Mouse (Mus musculus) kidney, adult 18-20 months (tissue): ENCODE measurements around the gene Riok1.

Source experiments
- DNase-seq: peaks from one replicate; pipeline ENCODE4 v3.0.0; 2021

Riok1 gene

DNA sequence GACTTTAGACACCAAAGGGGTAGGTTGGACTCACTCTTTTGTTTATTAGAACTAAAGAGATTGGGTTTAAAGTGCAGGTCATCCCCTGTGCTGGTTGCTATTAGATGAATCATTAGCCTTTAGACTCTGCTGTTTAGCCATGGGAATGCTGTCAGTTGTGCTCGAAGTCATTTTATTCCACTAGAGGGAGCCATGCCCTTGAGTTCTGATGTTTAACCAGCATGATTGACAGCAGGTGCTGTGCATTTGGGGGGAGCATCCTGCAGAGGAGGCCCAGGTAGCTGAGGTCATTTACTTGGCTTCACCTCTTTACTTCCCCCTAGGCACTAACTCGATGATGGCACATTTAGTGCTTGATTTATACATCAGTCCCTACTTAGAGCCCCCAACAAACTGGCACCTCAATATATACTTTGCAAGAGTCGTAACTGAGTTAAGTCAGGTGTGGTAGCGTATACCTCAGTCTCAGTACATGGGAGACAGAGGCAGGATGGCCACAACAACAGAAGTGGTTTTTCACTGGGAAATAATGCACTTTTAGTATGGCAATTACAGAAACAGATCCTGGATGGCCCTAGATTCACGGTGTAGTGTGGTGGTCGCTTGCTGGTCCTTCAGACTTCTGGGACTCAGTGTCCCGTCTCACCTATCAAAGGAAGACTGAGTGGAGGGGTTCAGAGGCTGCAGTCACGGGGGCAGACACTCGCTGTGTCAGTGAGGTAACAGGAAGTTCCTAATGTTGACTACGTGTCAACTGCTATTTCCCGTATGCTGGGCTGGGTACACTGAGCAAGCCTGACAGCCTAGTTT is 28.3 kb downstream of the Riok1 start:
- peak; percentile 46 for DNase-seq

DNA sequence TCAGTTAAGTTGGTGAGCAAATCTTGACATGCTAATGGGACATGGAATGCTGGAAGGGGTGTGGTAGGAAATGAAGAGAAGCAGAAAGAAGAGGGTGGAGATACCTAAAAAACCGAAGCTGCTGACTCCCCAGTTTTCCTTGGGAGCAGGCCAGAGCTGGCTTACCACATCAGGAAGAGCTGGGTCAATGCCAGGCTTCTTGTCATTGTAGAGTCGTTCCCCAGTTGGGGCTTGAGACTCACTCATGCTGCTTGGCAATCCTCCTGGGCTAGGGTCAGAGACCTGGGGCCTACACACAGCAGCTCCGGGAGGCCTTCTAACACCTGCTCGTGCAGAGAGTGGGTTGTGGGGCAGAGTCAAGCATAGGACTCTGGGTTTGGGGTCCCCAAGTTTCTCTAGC is 34.1 kb downstream of the Riok1 start:
- DNase-seq: no peak

DNA sequence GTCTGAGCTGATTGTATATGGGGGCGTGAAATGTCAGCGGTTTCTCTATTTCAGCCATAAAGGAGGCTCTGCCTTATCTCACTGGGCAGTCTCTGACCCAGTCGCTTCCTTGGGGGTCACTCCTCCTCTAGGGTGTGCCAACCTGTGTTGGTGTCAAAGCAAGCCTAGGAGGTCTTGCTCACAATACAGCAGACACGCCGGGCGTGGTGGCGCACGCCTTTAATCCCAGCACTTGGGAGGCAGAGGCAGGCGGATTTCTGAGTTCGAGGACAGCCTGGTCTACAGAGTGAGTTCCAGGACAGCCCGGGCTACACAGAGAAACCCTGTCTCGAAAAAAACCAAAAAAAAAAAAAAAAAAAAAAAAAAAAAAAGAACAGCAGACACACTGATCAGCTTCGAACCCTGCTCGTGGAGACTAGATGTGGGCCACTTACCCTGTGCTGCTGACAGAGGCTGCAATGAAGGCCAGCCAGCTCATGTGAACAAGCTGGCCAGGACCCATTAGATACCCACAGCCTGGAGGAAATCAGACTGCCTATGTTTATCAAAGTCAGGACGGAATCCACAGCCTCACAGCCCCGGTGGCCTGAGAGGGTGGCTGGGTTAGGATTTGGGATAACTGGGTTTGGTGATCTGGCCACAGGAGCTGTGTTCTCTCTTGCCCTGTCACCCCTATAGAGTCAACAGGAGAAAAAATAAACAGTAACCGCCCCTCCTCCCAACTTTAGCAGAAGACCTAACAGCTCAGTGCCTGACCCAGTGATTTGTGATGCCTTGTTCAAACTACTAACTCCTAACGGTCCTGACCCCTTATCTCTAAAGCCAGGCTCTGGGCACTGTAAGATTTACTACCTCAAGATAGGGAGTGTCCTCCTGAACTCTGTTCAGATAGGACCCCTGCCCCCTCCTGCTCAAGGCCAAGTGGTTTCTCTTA is 36.8 kb downstream of the Riok1 start:
- DNase-seq: no peak

DNA sequence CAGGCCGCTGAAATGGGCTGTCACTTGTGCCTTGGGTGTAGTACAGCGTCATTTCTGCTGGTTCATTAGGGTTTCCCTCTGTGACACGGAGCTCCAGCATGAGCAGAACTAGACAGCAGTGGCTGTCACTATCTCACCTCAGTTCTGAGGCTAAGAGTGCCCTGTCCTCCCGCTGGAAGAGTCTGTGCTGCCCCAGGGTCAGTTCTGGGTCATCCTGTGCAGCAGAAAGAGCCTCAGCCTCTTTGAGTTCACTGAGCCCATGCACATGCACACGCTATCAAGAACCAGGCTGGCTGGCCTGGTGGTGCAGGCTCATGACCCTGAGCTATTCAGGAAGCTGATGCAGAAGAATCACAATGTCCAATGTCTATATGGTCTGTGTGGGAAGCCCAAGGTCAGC is 37.6 kb downstream of the Riok1 start:
- no peak for DNase-seq

DNA sequence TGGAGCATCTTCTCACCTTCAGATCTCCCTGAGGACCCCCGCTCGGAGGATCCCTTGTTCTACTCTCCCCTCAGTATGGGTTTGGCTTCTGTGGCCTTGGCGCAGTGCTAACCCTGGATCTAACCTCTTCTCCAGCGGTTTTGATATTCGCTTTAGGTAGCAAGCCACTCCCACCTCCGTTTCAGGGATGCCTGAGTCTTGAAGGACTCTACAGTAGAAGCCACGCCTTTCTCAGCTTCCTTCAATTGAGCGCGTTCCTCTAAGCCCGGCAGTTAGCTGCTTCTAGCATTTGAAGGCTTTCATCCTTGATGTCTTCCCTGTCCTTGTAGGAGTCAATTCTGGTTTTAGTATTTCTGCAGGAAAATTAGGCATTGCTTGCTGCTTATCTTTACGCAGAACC is 40.3 kb downstream of the Riok1 start:
- no peak for DNase-seq

DNA sequence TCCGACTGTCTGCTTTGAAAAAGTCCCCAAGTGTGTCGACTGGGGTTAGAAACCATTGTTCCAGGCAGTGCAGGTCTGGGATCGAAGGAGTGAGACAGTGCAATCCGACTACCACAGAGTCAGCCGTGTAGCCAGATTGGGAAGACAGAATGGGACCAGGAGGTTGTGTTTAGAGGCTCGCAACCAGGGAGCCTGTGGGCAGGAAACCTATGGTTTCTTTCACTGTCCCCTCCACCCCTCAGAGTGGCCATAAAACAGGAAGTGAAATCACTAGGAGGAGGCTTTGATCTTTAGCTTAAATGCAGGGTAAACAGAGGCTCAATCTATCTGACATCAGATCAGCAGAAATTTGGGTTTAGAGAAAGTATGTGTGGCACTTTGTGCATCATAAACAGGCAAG is 42.0 kb downstream of the Riok1 start:
- DNase-seq: no peak

DNA sequence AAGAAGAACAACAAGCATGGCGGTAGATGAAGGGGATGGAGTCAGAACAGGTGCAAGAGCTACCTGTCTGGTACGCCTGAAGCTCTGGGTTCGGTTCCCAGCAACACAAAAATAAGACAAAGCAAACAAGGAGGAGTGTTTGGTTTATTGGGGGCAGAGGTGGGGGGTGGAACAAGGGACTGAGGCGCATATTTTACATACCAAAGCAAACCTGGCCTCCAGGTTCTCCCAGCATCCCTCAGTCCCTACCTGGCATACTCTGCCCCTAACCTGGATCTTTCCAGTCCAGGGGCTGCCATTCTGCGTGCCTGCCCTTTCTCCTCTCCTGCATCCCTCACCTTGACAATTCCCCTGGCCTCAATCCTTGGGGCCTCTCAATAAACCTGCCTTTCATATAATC is 42.6 kb downstream of the Riok1 start:
- DNase-seq: no peak

DNA sequence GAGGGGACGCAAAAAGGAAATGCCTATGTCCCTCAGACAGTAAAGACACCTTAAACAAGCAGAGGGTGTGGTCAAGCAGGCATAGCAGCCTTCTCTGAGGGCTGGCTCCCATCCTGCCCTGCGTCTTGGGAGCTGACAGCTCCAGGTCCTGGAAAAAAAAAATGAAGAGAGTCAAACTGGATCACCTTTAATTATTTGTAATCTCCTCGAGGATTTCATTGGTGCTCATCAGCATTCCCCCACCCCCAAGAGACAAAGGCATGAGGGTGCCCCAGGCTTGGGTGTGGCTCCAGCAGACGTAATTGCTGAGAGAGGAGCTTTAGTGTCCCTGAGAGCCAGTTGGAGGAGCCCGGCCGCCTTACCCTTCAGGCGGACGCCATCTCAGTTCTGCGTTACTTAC is 43.2 kb downstream of the Riok1 start:
- DNase-seq: no peak

DNA sequence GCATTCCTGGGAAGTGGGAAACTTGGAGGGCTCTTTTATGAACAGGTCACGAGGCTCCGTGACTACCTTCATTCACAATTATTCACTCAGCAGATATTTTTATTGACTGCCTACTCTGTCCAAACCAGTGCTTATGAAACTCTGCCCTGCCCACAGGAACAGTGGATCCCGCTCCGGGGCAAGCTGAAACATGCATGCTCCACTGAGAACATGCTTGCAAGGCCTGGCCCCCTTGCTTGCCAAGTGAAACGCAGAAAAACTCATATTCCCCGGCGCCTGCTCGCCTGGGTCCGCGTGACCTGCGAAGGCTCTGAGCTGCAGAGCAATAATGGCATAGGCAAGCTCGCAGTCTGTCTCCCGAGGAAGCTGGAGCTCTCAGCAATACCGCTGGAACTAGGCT is 43.9 kb downstream of the Riok1 start:
- DNase-seq: no peak

DNA sequence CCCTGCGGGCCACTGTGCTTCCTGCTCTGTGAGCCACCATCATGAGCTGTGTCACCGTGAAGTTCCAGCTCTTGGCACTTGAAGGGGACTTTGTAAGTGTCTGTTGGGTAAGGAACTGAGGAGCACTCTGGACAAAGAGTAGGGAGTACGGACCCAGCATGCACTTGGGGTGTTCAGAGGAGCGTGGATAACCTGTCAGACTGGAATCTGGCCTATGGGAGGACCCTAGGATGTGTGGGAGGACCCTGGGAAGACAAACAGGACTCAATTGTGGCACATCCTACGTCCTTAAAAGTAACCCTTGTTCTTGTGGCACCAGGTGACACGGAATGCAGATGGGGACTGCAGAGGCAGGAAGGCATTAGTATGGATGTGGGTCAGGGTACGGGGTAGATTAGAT is 44.4 kb downstream of the Riok1 start:
- no peak for DNase-seq

DNA sequence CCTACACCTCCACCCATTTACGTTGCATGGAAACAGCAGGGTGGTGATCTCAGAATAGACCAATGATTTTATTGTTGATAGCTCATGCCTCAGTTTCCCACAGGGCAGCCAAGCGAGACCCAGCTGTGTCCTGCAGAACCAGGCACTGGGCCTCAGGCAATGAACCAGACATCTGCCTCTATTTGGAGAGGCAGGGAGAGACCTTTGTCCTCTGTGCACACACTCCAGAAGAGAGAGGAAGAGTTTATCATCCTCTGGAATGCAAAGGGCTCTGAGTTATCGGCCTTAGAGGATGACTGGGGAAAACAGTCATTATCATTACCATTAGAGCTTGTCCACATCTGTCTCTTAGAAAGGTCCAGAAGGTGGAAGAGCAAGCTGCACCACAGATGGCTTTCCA is 49.9 kb downstream of the Riok1 start:
- no peak for DNase-seq

DNA sequence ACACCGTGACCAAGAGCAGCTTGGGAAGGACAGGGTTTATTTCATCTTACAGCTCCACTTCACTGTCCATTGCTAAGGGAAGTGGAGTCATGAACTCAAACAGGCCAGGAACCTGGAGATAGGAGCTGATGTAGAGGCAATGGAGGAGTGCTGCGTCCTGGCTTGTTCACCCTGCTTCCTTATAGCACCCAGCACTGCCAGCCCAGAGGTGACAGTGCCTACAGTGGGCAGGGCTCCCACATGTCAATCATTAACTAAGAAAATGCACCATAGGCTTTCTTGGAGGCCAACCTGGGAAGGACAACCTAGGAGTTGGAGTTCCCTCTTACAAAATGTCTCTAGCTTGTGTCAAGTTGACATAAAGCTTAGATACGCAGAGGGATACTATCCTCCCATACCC is 51.2 kb downstream of the Riok1 start:
- DNase-seq: no peak

DNA sequence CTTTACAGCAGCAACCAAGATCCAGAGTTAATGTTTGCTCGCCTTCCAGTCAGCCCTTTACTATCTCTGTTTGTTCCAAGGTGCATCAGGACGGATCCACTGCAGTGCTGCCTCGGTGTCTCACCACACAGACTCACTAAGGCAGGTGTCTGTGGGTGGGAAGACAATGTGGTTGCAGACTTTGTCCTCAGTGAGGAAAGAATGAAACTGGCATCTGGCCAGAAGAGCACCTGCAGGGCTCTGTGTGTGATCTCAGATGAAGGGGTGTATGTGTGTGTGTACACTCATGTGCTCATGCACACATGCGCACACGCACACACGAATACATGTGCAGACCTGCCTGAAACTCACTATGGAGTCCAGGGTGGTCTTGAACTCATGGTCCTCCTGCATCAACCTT is 52.7 kb downstream of the Riok1 start:
- DNase-seq: no peak

DNA sequence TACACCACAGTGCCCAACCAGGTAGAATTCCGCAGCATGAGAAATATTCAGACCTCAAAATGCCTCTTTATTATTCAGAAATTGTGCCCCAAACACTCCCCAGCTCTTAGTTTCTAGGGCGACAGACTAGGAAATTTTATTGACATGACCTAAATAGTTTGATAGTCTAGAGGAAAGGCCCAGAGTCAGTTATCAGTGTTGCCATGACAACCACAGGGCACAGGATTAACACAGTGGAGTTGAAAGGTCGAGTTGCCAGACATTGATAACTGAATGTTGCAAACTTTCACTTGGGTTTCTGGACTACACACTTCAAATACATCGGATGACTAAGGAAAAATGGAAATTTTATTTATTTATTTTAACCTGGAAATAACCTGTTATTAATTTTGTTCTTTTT is 53.1 kb downstream of the Riok1 start:
- DNase-seq: no peak

DNA sequence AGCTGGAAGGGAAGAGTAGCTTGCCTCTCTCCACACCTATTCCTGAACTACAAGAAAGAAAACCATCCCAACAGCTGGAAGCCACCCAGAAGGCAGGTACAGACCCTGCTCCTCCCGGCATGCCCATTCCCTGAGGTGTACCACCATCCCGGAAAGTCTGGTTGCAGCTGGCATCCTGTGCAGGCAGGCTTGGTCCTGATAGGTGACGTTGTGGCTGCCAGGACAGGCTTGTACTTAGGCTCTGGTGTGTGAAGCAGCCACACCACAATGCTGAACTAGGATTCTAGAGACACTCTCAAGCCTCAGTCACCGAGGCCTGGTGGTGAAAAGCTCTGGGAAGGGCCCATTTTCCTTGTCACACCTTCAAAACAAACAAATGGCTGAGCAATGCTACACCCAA is 59.4 kb downstream of the Riok1 start:
- no peak for DNase-seq

DNA sequence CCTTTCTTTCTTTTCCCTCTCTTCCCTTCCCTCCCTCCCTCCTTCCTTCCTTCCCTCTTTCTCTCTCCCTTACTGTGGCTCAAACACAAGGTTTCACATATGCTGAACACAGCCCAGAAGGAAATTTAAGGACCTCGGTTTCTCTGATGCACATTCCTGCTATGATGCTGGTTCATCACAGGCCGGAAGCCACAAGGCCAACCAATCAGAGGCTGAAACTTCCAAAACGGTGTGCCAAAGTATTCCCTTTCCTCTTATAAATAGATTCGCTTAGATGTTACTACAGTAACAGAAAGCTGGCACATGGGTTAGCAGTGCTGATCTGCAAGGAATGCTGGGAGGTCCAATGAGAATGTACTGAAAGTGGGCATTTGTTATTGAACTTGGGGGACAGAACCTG is 66.6 kb downstream of the Riok1 start:
- DNase-seq: no peak

DNA sequence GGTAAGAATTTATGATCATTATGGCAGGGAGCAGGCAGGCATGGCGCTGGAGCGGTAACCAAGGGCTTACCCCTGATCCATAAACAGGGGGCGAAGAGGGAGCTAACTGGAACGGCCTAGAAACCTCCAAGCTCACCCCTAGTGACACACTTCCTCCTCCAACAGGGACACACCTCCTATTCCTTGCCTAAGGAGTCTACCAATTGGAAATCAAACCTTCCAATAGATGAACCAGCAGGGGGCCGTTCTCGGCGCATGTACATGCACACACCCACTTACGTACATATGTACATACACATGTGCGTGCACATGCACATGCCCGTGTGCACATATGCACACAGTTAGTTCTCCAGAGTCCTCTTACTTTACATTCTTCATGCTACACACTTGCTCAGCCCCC is 67.7 kb downstream of the Riok1 start:
- DNase-seq: no peak

DNA sequence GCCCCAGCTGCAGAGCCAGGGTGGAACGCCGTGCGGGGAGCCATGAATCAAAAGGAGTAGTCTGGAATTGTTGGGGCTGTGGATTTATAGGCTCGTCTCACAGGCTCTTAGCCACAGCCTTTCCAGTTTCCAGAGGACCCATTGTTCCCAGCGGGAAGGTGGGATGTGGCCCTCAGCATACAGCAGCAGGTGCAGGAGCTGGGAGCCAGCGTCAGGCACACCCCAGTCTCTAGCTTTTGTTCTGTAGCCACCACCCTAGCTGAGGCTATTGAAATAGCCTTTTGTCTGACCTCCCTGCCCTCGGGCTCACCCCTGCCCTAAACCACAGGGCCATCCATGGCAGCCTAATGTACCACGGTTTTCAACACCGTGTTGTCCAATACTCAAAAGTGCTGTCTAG is 72.3 kb downstream of the Riok1 start:
- no peak for DNase-seq
